Mouse (Mus musculus) cerebellum, postnatal 25 days (tissue): ENCODE results near the gene Arhgap45.
"Not testable (repeated sequence)": the region's sequence is repeated elsewhere in the genome, so short reads cannot be mapped to it uniquely, and the experiment has no call there.

Experiments used
- DNase-seq, 2 experiments: peaks; one replicate each; pipeline ENCODE4 v3.0.0; 2021; ENCODE audit warnings: mixed read lengths in 2 of 2

Arhgap45 gene

DNA sequence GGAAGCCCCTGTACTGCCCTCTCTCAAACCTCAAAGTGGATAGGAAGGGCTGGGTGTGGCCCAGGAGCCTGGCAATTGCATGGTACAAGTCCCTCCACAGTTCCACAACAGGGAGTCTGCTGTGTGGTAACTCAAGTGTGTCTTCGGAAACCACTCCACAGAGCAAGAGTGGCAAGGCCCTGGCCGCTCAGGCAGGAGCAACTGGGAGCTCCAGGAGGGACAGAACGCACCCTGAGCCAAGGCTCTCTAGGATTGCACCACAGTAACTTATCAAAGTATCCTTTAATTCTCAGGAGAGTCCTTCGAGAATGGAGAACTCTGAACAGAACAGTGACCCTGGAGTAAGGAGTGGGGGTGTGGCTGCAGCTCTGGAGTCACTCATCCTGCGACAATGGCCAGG lies 19.2 kb downstream of the Arhgap45 start:
- DNase-seq = no peak

DNA sequence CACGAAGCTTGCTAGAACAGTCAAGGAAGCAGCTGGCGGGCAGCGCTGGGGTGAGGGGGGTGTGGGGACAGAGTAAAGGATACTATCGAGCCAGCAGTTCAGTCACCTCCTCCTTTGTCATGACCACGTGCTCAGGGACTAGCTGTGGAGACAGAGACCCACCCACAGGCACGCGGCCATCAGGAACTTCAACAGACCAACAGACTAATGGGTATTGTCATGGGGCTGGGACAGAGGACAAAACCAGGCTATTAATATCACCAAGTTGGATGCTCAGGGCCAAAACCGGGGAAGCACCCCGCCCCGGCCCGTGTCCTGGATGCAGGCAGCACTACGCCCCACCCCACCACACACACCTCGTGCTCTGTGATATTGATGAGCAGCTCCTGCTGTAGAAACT lies 20.4 kb downstream of the Arhgap45 start:
- DNase-seq = no peak

DNA sequence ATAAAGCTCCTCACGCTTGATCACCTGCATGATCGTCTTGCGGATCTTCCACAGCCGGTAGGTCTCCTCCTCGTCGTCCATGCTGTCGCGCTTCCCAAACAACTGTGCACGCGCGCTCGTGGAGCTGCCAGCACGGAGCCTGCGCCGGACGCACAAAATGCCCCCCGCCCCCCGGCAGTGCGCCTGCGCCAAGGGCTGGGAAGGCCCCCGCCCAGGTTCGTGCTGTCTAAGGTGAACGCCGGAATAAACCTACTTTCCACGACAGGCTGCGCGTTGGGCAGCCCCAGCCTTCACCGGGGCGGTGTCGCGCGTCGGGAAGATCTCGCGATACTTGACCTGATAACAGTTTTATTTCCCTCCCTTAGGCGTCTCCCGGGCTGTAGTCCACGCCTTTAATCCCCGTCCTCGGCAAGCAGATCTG lies 23.1 kb downstream of the Arhgap45 start, which contains the start of gene Polr2e:
Polr2e (minus strand) TSS at position 237 of the 421 bp plus-strand sequence.
- peak; percentile 96 to 97 for DNase-seq

DNA sequence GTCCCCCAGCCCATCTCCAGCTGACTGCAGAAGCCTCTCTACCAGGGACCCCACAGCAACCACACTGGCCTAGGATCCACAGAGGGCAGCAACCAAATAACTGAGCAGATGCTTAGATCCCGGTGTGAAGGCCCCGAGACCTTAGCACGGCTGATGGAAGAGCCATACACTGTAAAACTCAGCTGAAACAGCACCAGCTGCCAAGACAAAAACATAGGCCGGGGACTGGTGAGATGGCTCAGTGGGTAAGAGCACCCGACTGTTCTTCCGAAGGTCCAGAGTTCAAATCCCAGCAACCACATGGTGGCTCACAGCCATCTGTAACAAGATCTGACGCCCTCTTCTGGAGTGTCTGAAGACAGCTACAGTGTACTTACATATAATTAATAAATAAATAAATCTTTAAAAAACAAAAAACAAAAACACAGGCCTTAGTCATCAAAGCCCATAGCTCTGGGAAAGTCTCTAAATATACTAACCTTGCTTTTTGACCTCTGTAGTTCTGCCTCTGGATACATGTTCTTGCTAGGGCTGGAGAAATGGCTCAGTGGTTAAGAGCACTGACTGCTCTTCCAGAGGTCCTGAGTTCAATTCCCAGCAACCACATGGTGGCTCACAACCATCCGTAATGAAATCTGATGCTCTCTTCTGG lies 25.1 kb downstream of the Arhgap45 start:
- not testable (repeated sequence) for DNase-seq

DNA sequence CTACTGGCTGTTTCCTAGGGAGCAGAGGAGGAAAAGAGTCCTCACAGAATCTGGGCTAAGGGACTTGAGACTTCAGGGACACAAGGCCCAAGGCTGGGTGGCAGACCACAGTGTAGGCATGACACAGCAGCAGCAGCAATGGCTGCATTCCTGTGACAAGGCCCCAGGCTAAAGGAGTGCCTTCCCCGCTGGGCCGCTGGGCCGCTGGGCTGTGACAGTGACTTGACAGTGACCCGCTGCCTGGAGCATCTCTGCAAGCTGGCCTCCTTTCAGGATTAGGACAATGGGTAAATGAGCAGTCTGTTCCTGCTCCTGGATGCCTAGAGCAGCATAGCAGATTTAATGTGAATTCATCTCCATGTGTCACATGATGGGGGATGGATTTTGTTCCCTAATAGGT lies 27.6 kb downstream of the Arhgap45 start:
- DNase-seq = peak in 1 of 2 experiments; percentile 14

DNA sequence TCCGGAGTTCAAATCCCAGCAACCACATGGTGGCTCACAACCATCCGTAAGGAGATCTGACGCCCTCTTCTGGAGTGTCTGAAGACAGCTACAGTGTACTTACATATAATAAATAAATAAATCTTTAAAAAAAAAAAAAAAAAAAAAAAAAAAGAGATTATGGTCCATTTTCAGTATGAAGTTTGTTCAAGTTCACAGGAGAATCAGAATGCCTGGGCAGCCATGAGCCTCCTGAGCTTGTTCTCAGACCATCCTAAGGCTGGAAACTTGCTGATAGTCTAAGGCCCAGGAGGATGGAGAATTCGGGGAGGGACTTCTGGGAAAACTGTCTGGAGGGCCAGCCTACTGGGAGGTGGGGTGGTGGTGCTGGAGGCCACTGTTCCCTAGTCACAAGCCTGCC lies 28.9 kb downstream of the Arhgap45 start:
- DNase-seq = not testable (repeated sequence)

DNA sequence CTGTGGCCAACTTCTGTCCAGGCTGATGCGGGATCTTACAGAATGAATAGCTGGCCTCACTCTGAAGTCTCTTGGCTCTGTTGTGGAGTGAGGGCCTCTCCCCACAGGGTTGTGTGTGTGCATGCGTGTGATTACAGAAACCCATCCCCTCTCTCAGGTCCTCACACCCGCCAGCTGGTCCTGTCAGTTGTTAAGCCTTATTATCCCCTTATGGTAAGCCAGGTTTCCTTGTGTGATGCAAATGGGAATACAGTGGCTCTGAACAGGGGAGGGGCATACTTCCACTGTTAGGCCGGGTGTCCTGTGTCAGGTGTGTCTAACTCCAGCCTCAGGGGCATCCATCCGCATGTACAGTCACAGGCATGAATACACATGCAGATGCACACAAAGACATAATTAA lies 29.3 kb downstream of the Arhgap45 start:
- no peak for DNase-seq

DNA sequence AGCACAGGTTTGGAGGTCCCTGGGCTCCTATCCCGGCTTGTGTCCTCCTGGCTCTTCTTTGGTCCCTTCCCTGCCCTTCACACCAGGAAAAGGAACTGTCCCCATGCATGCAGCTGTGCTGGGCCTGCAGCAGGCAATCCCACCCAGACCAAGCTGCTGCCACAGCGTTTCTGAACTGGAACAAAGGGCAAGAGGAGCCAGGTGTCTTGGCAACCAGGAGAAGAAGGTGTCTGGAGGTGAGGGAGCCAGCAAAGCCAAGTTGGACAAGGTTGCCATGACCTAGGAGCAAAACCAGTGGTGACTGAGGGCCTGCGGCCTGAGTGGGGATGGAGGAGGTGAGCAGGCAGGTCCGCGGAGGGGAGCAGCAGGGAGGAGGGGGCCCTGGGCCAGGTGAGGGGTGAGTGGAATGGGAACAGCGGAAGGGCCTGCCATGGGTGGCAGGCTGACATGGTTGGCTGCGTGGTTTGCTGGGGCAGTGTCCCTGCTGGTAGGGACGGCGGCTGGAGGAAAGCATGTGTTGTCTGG lies 30.6 kb downstream of the Arhgap45 start, which contains the start of gene Gpx4:
Gpx4 (plus strand) TSS at position 126 of the 525 bp plus-strand sequence.
- no peak for DNase-seq

DNA sequence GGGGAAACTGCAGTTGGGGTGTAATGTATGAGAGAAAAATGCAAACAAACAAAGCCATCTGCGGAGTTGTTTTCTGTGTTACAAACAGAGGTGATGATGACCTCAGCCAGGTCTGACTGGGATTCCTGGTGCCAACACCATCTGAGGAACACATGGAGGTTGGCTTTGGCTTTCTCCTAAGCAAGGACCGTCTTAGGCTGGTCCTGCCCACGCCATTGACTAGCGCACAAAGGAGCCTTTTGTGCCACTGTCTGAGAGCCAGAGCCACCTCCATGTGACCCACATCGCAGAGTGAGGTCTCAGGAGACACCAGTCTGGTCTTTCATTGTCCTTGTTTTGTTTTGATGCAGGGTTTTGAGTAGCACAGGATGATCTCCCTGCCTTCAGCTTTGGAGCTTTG lies 31.9 kb downstream of the Arhgap45 start:
- no peak for DNase-seq

DNA sequence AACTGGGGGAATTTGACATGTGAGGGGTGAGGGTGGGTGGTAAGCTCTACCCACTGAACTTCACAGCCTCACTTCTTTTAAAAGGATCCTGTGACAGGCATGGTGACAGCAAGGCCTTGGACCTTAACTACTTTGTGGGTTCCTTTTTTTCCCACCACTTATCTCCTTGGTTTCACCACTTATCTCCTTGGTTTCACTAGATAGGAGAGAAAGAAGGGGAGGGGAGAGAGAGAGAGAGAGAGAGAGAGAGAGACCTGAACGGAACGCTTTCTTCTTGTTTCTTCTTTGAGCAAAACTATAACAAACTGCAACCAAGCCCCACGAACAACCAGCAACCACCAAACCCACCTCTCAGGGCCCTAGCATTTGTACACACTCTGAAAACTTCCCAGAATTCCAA lies 32.4 kb downstream of the Arhgap45 start:
- no peak for DNase-seq

DNA sequence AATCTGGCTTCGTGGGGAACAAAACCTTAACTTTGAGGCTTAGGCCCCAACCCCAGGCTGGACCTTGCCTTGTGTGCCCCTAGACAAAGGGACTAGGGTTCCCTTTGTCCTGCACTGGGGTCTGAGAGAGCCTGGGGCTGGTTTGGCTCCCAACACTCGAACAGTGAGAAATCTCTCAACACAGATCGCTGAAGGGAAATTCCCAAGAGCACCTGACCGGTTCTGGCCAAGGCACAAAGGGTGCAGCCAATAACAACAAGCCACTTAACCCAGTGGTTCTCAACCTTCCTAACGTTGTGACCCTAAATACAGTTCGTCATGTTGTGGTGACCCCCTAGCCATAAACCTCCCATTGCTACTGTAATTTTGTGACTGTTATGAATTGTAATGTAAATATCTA lies 33.8 kb downstream of the Arhgap45 start:
- DNase-seq = no peak

DNA sequence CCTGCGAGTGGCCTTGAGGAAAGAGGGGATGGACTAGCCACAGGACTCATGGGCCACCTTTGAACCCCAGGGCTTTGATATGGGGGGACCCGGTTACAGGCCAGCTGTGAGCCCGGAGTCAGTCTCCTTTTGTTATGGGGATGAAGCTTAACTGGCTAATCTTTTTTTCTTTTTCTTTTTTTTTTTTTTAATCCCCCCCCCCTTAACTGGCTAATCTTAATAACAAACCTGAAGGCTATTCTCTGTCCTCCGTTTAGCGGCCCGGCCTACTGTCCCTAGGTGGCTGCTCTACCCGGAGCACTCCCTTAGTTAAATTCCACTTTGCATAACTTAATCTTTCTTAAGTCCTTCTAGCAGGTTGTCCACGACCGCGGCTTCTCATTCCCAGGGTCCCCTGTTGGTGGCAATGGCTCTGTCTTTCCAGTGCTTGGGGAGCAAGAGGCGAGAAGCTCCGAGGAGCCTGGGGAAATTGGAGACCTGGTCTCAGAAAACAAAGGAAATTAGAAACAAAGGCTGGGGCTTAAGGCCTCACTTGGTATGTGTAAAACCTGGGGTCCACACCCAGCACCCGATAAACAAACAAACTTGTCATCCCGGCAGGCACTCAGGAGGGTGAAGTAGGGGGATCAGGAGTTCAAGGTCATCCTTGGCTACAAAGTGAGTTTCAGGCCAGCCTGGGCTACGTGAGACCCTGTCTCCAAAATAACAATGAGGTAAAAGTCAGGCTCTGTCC lies 34.6 kb downstream of the Arhgap45 start:
- DNase-seq = no peak

DNA sequence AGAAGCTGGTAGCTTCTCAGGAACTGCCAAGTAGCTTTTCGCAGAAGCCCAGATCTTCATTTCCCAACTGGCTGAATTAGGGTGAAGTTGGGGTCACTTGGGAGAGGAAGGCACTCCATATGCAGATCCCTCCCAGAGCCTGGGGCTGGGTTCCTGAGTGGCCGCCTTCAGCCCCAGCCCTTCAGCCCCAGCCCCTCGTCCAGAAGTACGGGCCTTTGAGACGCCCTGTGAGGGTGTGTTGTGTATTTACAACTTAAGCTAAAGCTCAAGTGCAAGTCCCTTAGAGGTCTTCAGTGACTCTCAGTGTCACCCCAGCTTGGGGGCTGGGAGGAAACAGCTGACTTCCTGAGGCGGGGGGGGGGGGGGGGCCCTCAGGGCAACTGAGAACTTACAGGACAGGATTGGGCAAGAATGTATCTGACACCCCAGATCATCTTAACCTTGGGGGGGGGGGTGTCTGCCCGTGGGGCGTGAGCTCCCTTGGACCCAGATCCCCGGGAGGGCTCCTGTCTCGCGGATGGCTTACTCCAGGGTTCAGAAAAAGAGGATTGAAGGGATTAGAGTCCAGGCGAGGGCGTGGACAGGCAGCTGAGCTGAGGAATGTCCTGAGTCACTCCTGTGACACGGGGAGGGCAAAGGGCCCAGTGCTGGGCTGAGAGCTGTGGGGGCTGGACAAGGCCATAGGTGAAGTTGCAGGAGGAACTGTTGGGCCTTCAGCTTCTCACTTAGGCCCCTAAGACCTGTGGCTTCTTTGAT lies 35.3 kb downstream of the Arhgap45 start:
- no peak for DNase-seq

DNA sequence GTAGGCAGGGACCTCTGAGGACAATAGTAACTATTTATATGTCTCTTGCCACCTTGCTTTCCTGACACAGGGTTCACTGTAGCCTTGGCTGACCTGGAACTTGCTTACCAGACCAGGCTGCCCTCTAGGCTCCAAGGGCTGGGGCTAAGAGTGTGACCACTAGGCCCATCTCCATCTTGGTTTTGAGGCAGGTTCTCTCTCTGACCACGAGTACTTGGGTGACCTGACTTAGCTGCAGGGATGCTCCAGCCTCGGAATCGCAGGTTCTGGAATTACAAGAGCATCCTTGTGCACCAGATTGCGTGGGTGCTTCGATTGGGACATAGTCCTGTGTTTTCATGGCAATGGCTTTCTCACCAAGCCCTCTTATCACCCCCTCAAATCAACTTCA lies 35.9 kb downstream of the Arhgap45 start:
- DNase-seq = no peak

DNA sequence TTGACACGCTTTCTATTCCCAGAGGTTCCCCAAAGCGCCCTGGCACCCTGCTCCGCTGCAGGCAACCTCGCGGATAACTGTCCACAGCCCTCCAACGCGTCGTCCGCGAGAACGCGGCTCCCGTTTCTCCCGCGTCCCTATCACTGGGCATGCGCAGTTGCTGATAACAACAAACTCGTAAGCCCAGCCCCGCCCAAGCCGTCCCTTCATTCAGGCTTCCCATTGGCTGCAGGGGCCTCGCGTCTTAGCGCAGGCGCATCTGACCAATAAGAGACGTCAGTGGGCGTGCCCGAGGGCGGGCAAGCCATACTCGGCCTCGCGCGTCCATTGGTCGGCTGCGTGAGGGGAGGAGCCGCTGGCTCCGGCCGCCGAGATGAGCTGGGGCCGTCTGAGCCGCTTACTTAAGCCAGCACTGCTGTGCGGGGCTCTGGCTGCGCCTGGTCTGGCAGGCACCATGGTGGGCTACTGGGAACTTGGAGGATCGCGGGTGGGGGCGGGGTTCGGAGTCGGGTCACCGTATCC lies 36.9 kb downstream of the Arhgap45 start:
- peak; percentile 99 to 100 for DNase-seq

DNA sequence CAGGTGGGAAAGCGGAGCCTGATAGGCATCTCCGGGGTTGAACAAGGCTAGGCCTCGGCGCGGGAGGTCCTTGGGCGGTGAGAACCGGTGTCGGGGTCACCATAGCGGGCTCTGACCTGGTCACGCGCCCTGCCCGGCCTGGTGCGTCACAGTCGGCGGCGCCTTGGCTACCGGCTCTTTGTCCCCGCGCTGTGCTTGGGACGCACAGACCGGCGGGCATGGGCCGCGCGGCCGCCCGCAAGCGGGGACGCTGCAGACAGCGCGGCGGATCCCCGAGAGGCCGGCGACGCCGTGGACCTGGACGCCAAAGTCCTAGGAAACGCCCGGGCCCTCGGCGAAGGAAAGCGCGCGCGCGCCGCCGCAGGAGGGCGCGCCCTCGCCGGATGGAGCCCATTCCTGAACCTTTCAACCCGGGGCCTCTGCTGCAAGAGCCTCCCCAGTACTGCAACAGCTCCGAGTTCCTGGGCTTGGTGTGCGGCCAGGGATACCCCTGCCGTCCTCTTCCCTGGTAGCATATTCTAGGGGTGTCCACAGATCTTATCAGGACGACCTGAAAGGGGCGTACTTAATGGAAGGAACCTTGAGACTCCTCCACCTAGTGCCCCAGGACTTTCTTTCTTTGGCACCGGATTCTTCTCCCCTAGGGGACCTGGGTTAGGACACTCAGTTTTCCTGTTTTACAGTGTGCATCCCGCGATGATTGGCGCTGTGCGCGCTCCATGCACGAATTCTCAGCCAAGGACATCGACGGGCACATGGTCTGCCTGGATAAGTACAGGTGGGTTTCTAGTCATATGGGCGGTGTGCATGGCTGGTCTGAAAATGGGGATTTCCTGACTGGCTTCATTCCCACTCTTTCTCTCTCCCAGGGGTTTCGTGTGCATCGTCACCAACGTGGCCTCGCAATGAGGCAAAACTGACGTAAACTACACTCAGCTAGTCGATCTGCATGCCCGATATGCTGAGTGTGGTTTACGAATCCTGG lies 37.7 kb downstream of the Arhgap45 start:
- peak; percentile 79 to 83 for DNase-seq

DNA sequence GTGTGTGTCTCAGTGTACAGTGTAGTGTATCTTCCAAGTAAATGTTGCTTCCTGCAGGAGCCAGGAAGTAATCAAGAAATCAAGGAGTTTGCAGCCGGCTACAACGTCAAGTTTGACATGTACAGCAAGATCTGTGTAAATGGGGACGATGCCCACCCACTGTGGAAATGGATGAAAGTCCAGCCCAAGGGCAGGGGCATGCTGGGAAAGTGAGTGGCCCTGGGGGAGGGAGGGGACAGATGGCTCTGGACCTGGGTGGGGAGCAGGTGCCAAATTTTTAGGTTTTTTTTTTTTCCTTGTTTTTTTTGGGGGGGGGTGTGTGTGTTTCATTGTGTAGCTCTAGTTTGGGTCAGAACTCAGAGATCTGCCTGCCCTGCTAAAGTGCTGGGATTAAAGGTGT lies 38.5 kb downstream of the Arhgap45 start:
- DNase-seq = peak; percentile 54 to 68

DNA sequence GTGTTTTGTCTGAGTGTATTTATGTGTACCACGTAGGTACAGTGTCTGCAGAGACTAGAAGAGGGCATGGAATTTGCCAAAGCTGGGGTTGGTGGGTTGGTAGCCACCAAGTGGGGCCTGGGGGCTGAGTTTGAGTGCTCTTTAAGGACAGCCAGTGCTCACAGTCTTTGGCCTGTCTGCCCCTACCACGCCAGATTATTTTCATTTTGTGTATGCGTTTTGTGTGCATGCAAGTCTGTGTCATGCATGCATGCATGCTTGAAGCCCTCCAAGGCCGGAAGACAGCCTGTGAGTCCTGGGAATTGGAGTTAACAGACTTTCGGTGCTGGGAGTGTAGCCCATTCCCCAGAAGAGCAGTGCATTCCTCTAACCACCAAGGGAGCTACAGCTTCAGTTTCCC lies 38.9 kb downstream of the Arhgap45 start:
- no peak for DNase-seq

DNA sequence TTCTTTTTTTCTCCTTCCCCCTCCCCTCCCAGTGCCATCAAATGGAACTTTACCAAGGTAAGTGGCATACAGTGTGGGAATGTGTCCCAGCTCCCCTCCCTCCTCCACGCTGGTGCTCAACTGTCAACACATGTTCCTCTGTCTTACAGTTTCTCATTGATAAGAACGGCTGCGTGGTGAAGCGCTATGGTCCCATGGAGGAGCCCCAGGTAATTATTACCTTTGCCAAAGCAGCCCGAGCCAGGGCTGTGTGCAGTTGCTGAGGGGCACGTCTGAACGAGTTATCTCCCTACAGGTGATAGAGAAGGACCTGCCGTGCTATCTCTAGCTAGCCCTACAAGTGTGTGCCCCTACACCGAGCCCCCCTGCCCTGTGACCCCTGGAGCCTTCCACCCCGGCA lies 39.4 kb downstream of the Arhgap45 start:
- no peak for DNase-seq

DNA sequence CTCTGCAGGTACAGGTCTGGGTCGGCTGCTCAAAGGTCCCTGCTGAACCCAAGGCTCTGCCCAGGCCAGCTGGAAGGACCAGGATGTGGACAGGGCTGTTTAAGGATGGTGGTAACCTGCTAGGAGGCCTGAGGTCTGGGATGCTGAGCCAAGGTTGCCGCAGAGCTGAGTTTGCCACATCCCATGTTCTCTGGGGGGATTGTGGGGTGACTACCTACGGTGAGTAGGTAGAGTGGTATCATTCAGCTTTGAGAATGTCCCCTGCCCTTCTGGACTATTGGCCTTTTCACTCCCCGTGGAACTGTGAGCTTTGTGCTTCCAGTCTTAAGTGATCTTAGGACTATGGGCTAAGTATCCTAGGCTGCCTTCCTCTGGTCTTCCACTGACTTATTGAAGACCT lies 40.1 kb downstream of the Arhgap45 start:
- DNase-seq = no peak

DNA sequence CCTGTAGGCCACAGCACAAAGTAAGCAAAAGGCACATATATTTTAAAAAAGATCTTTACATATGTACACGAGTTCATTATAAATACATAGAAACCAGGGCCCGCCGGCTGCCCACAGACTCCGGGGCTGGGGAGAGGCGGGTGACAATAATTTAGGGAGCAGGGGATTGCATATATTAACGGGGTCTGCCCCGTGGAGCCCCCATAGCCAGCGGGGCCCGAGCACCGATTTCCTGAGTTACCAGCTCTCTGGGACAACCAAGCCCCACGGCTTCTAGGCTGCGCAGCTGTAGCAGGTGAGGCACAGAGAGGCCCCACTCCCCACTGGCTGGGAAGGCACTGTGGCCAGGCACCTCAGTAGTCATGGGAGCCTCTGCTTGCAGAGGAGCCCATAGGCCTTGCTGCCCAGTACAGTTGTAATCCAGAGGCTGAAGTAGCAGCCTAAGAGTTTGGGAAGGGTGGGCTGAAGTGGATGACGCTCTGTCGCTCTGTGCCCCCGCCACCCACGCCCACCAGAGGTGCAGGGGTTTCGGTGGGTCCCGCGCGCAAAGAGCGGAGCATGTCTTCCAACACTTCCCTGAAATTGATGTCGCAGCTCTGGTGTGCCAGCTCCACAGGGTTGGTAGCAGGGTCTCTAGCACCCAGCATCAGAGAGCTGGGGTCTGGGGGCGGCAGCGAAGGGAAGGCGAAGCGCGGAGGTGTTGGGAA lies 40.7 kb downstream of the Arhgap45 start:
- no peak for DNase-seq
